Mouse (Mus musculus) bone marrow, adult 2 months (tissue): ENCODE data around the gene Olfr983.

Experiments used
- CTCF ChIP-seq: fragments of 200-500 bp; IDR thresholded peaks from 2 replicates; pipeline ENCODE4 v1.5.1; 2011; ENCODE audit warnings: low read length, control low read depth; ENCODE audit not compliant: control insufficient read depth, insufficient read depth
- POLR2A ChIP-seq: fragments of 200-500 bp; IDR thresholded peaks from 2 replicates; pipeline ENCODE4 v1.6.1; 2011; ENCODE audit warnings: low read depth, mild to moderate bottlenecking, control low read depth, low read length, borderline replicate concordance; ENCODE audit not compliant: control insufficient read depth

GRCm38 (mm10) chr9:40116645-40117286, 23.4 kb upstream of the Olfr983 start:
- TF ChIP-seq CTCF (no peak), POLR2A (no peak)
